In the genomic region with DNA sequence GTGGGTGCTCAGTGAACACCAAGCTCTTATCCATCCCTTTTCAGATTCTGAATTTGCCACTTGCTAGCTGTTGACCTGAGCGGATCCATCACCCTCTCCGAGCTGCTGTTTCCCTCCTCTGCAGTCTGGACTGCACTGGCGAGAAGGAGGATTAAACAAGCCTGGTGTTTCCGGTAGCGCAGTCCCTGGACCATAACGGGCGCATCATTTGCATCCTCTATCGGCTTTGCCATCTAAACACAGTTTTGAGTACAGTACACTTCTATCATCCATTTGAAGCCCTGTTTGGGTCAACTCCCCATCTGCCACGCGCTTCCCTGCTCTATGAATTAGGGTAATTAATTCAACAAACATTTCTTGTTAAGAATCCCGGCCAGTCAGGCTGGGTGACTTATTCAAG, we compare ENCODE assay signal across 10 mouse cellular contexts. TPM values are rescaled to one million over a fixed set of nuclear protein-coding genes. Genes with fewer than 3 reads are reported as not detected.
A peak's percentile ranks its signal among the peaks of the same experiment; 100 is the strongest.
DNase-seq lines count a peak whose midpoint lies in the region; ATAC-seq and TF ChIP-seq lines count a peak whose summit lies in the region.
"Had no signal": no experiment of that assay in that cellular context is flagged by ENCODE, and none has a peak within 500 bp of the region (broad histone marks: within the 10 kb centered on the region; RNA-seq: fewer than 3 reads in every experiment).

No protein-coding gene starts in this region.

- 5% methylated on average over 11 of the region's 11 CpGs for WGBS in lung, embryonic 14.5 days
- 3% methylated on average over 11 of the region's 11 CpGs for WGBS in forebrain, embryonic 10.5 days
- 7% methylated on average over 11 of the region's 11 CpGs for WGBS in limb, embryonic 12.5 days
- 6% methylated on average over 11 of the region's 11 CpGs for WGBS in stomach, embryonic 15.5 days

- no peak overlapping the region; the same call in 1 of the 2 replicates for H3K4me2 ChIP-seq in lung, embryonic 14.5 days
- H3K4me2 ChIP-seq in limb, embryonic 12.5 days = peak overlapping the region; percentile 70
- peak overlapping the region; percentile 59 for H3K4me2 ChIP-seq in stomach, embryonic 15.5 days

- no peak for ATAC-seq in lung, embryonic 14.5 days (ENCODE audit: insufficient read depth)
- no peak for ATAC-seq in limb, embryonic 12.5 days (ENCODE audit: insufficient number of reproducible peaks, insufficient read depth, low FRiP score, low TSS enrichment, low read depth)
- no peak for ATAC-seq in stomach, embryonic 15.5 days (ENCODE audit: insufficient read depth, low FRiP score, low read depth)
- no peak for ATAC-seq in erythroblast, adult 5-6 weeks (replicated peaks; ENCODE audit: low FRiP score, poor library complexity, severe bottlenecking)

- no peak for TF ChIP-seq CTCF in lung, embryonic 14.5 days (IDR thresholded peaks at IDR 0.05; ENCODE audit: low read depth)

- H3K4me1 ChIP-seq in lung, embryonic 14.5 days (ENCODE audit: insufficient read depth) = no peaks in the 10 kb centered on the region
- peaks cover 32% of the 10 kb centered on the region for H3K4me1 ChIP-seq in forebrain, embryonic 10.5 days
- peaks cover 30% of the 10 kb centered on the region for H3K4me1 ChIP-seq in limb, embryonic 12.5 days (replicated peaks)
- peaks cover 17% of the 10 kb centered on the region for H3K4me1 ChIP-seq in stomach, embryonic 15.5 days

- no peak overlapping the region for H3K9ac ChIP-seq in lung, embryonic 14.5 days
- H3K9ac ChIP-seq in limb, embryonic 12.5 days (replicated peaks) = no peak overlapping the region
- no peak overlapping the region for H3K9ac ChIP-seq in stomach, embryonic 15.5 days
- H3K9ac ChIP-seq: liver, embryonic 13.5 days had no signal

- H3K36me3 ChIP-seq in lung, embryonic 14.5 days (ENCODE audit: insufficient read depth) = no peaks in the 10 kb centered on the region
- no peaks in the 10 kb centered on the region for H3K36me3 ChIP-seq in forebrain, embryonic 10.5 days (replicated peaks)
- no peaks in the 10 kb centered on the region for H3K36me3 ChIP-seq in limb, embryonic 12.5 days
- H3K36me3 ChIP-seq in stomach, embryonic 15.5 days = no peaks in the 10 kb centered on the region
- H3K36me3 ChIP-seq: liver, embryonic 13.5 days had no signal

- DNase-seq in lung, embryonic 14.5 days = peak; percentile 12
- no peak for DNase-seq in lung, postnatal 10 days
- no peak for DNase-seq in forebrain, embryonic 10.5 days (ENCODE audit: extremely low spot score, low spot score)
- no peak for DNase-seq in ovary, postnatal 36 days (ENCODE audit: low spot score)
- DNase-seq: liver, embryonic 13.5 days had no signal

- peaks cover 65% of the 10 kb centered on the region for H3K27me3 ChIP-seq in lung, embryonic 14.5 days (ENCODE audit: insufficient read depth, low read length)
- peaks cover 100% of the 10 kb centered on the region for H3K27me3 ChIP-seq in forebrain, embryonic 10.5 days (ENCODE audit: poor library complexity, severe bottlenecking)
- peaks cover 93% of the 10 kb centered on the region for H3K27me3 ChIP-seq in limb, embryonic 12.5 days
- peaks cover 62% of the 10 kb centered on the region for H3K27me3 ChIP-seq in stomach, embryonic 15.5 days (replicated peaks)

- H3K27ac ChIP-seq in lung, embryonic 14.5 days (ENCODE audit: low read depth) = no peak overlapping the region
- H3K27ac ChIP-seq in forebrain, embryonic 10.5 days = no peak overlapping the region
- no peak overlapping the region for H3K27ac ChIP-seq in limb, embryonic 12.5 days
- no peak overlapping the region for H3K27ac ChIP-seq in stomach, embryonic 15.5 days
- H3K27ac ChIP-seq: liver, embryonic 13.5 days had no signal

- H3K4me3 ChIP-seq in lung, embryonic 14.5 days (ENCODE audit: low read depth, low read length) = no peak overlapping the region
- H3K4me3 ChIP-seq in forebrain, embryonic 10.5 days = peak overlapping the region; percentile 48
- H3K4me3 ChIP-seq in limb, embryonic 12.5 days (replicated peaks) = peak overlapping the region; percentile 41
- H3K4me3 ChIP-seq in stomach, embryonic 15.5 days (replicated peaks) = no peak overlapping the region

- no peaks in the 10 kb centered on the region for H3K9me3 ChIP-seq in lung, embryonic 14.5 days (ENCODE audit: low read depth, low read length)
- no peaks in the 10 kb centered on the region for H3K9me3 ChIP-seq in forebrain, embryonic 10.5 days
- H3K9me3 ChIP-seq in limb, embryonic 12.5 days = no peaks in the 10 kb centered on the region
- H3K9me3 ChIP-seq in stomach, embryonic 15.5 days = no peaks in the 10 kb centered on the region
- H3K9me3 ChIP-seq: liver, embryonic 13.5 days had no signal

RNA-seq across cellular contexts. Expression of a gene that starts 0.6 kb away (rescaled TPM):
- not detected in 2 replicates for polyA plus RNA-seq in lung, embryonic 14.5 days (2014; fragmentation: Nextera tagmentation; extraction: Ambion mirVana)
- not detected in 2 replicates for polyA plus RNA-seq in forebrain, embryonic 10.5 days (2016; fragmentation: Nextera tagmentation; extraction: Ambion mirVana)
- 1.1 and 1.3 TPM in 2 replicates for polyA plus RNA-seq in limb, embryonic 12.5 days (2016; fragmentation: Nextera tagmentation; extraction: Ambion mirVana)
- polyA plus RNA-seq in stomach, embryonic 15.5 days (2015; fragmentation: Nextera tagmentation; extraction: Ambion mirVana) = 0.14 and 0.28 TPM in 2 replicates
- not detected in 2 replicates for total RNA-seq in erythroblast, adult 5-6 weeks (2015; ENCODE audit: low replicate concordance)
- total RNA-seq in erythroblast, adult 5-6 weeks (2017; ENCODE audit: low replicate concordance) = not detected in 2 replicates
- polyA plus RNA-seq: liver, embryonic 13.5 days had no signal

RNA-seq across cellular contexts. Expression of a gene that starts 12.2 kb away (rescaled TPM):
- polyA plus RNA-seq in lung, embryonic 14.5 days (2014; fragmentation: Nextera tagmentation; extraction: Ambion mirVana) = not detected in 2 replicates
- not detected in 2 replicates for polyA plus RNA-seq in forebrain, embryonic 10.5 days (2016; fragmentation: Nextera tagmentation; extraction: Ambion mirVana)
- not detected in 2 replicates for polyA plus RNA-seq in limb, embryonic 12.5 days (2016; fragmentation: Nextera tagmentation; extraction: Ambion mirVana)
- polyA plus RNA-seq in stomach, embryonic 15.5 days (2015; fragmentation: Nextera tagmentation; extraction: Ambion mirVana) = 0.70 and 2.6 TPM in 2 replicates
- total RNA-seq in erythroblast, adult 5-6 weeks (2015; ENCODE audit: low replicate concordance) = not detected in 2 replicates
- total RNA-seq in erythroblast, adult 5-6 weeks (2017; ENCODE audit: low replicate concordance) = not detected in 2 replicates
- total RNA-seq: adrenal gland, postnatal 4 days had no signal
- polyA plus RNA-seq: liver, embryonic 13.5 days; testis, adult 2 months had no signal

RNA-seq across cellular contexts. Expression of a gene that starts 20.1 kb away (rescaled TPM):
- polyA plus RNA-seq in lung, embryonic 14.5 days (2014; fragmentation: Nextera tagmentation; extraction: Ambion mirVana) = not detected in 2 replicates
- polyA plus RNA-seq in forebrain, embryonic 10.5 days (2016; fragmentation: Nextera tagmentation; extraction: Ambion mirVana) = not detected in 2 replicates
- polyA plus RNA-seq in limb, embryonic 12.5 days (2016; fragmentation: Nextera tagmentation; extraction: Ambion mirVana) = not detected in 2 replicates
- polyA plus RNA-seq in stomach, embryonic 15.5 days (2015; fragmentation: Nextera tagmentation; extraction: Ambion mirVana) = not detected in 2 replicates
- total RNA-seq in erythroblast, adult 5-6 weeks (2015; ENCODE audit: low replicate concordance) = not detected in 2 replicates
- total RNA-seq in erythroblast, adult 5-6 weeks (2017; ENCODE audit: low replicate concordance) = not detected in 2 replicates
- total RNA-seq: adrenal gland, postnatal 4 days had no signal
- polyA plus RNA-seq: liver, embryonic 13.5 days had no signal

RNA-seq across cellular contexts. Expression of a gene that starts 29.6 kb away (rescaled TPM):
- polyA plus RNA-seq in lung, embryonic 14.5 days (2014; fragmentation: Nextera tagmentation; extraction: Ambion mirVana) = not detected in 2 replicates
- not detected in 2 replicates for polyA plus RNA-seq in forebrain, embryonic 10.5 days (2016; fragmentation: Nextera tagmentation; extraction: Ambion mirVana)
- not detected in 2 replicates for polyA plus RNA-seq in limb, embryonic 12.5 days (2016; fragmentation: Nextera tagmentation; extraction: Ambion mirVana)
- not detected in 2 replicates for polyA plus RNA-seq in stomach, embryonic 15.5 days (2015; fragmentation: Nextera tagmentation; extraction: Ambion mirVana)
- total RNA-seq in erythroblast, adult 5-6 weeks (2015; ENCODE audit: low replicate concordance) = not detected in 2 replicates
- not detected in 2 replicates for total RNA-seq in erythroblast, adult 5-6 weeks (2017; ENCODE audit: low replicate concordance)
- total RNA-seq: adrenal gland, postnatal 4 days had no signal
- polyA plus RNA-seq: liver, embryonic 13.5 days had no signal

RNA-seq across cellular contexts. Expression of a gene that starts 51.1 kb away (rescaled TPM):
- not detected in 2 replicates for polyA plus RNA-seq in lung, embryonic 14.5 days (2014; fragmentation: Nextera tagmentation; extraction: Ambion mirVana)
- not detected in 2 replicates for polyA plus RNA-seq in forebrain, embryonic 10.5 days (2016; fragmentation: Nextera tagmentation; extraction: Ambion mirVana)
- not detected in 2 replicates for polyA plus RNA-seq in limb, embryonic 12.5 days (2016; fragmentation: Nextera tagmentation; extraction: Ambion mirVana)
- polyA plus RNA-seq in stomach, embryonic 15.5 days (2015; fragmentation: Nextera tagmentation; extraction: Ambion mirVana) = 50.4 and 55.9 TPM in 2 replicates
- total RNA-seq in erythroblast, adult 5-6 weeks (2015; ENCODE audit: low replicate concordance) = not detected in 2 replicates
- total RNA-seq in erythroblast, adult 5-6 weeks (2017; ENCODE audit: low replicate concordance) = not detected in 2 replicates
- polyA plus RNA-seq: liver, embryonic 13.5 days; testis, adult 2 months had no signal

Comparison
In these comparisons a context has a peak if more than half of its experiments do, and no peak if none do; other contexts are left out.
1. H3K4me3 ChIP-seq: peak in forebrain, embryonic 10.5 days (single experiment) and limb, embryonic 12.5 days (single experiment); none in lung, embryonic 14.5 days (single experiment) and stomach, embryonic 15.5 days (single experiment).